18 mouse cellular contexts compared by ENCODE assay signal in the genomic region with DNA sequence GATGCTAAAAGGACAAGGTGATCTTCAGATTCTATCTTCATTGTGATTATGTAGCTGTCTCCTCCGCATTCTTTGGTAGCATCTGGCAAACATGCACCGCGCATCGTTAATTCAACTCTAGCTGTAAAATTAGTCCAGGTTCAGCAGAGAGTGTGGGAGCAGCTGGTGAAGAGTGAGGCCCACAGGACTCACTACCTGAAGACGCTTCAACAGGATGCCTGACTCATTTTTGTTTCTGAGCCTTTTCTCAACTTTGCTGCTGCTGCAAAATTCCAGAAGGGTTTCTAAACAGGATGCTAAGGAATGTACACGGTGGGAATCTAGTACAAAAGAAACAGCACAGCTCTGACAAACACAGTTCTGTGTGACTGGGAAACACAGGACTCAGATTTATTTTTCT.
DNase-seq lines count a peak whose midpoint lies in the region; ATAC-seq and TF ChIP-seq lines count a peak whose summit lies in the region.
"Had no signal": no experiment of that assay in that cellular context is flagged by ENCODE, and none has a peak within 500 bp of the region (broad histone marks: within the 10 kb centered on the region; RNA-seq: fewer than 3 reads in every experiment).

No protein-coding gene starts in this region.

- peak; percentile 72 for ATAC-seq in frontal cortex, adult (ENCODE audit: low TSS enrichment)
- ATAC-seq: CD4-positive, CD25-positive, alpha-beta regulatory T cell, adult 4 months; forebrain, embryonic 13.5 days; forebrain, postnatal 0 days had no signal

- no peak for DNase-seq in frontal cortex, postnatal 10 days (ENCODE audit: low spot score in 2 of 2)
- peak; percentile 25 for DNase-seq in layer of hippocampus, adult 9-11 months
- DNase-seq in layer of hippocampus, postnatal 36 days, result no peak
- peak; percentile 26 for DNase-seq in right cerebral cortex, adult 18-20 months
- DNase-seq in right cerebral cortex, postnatal 10 days (ENCODE audit: low spot score in 2 of 2), result no peak
- peak; percentile 13 for DNase-seq in brain, embryonic 14.5 days (ENCODE audit: low read depth)
- DNase-seq: adrenal gland, postnatal 10 days; B cell, adult 2 months; cerebellum, adult 18-20 months; cerebellum, adult 9-11 months; cerebellum, postnatal 36 days; forebrain, postnatal 0 days; gastrocnemius, postnatal 36 days; heart, adult 11 months; heart, postnatal 36 days had no signal

- TF ChIP-seq CTCF in brain, embryonic 14.5 days (IDR thresholded peaks at IDR 0.05; ENCODE audit: borderline replicate concordance, extremely low read depth, insufficient read depth, insufficient read length), result no peak

- TF ChIP-seq POLR2A in brain, embryonic 14.5 days (IDR thresholded peaks at IDR 0.05; ENCODE audit: borderline replicate concordance, extremely low read depth, insufficient read depth, insufficient read length, poor library complexity, severe bottlenecking), result no peak

Comparison
In these comparisons a context has a peak if more than half of its experiments do, and no peak if none do; other contexts are left out.
1. DNase-seq: peak in layer of hippocampus, adult 9-11 months (single experiment), right cerebral cortex, adult 18-20 months (single experiment) and brain, embryonic 14.5 days (single experiment); none in frontal cortex, postnatal 10 days (0 of 2), layer of hippocampus, postnatal 36 days (0 of 2) and right cerebral cortex, postnatal 10 days (0 of 2).